Mouse (Mus musculus) hindbrain, postnatal 0 days (tissue): ENCODE measurements around the gene Sash1. TPM values are rescaled to one million over a fixed set of nuclear protein-coding genes. Genes with fewer than 3 reads are reported as not detected.

ENCODE experiments used
- ATAC-seq: fragments of 200-750 bp; cut with Nextera tagmentation; 2 replicates; pipeline ENCODE4 v1.8.0; 2017; ENCODE audit warnings: mild to moderate bottlenecking, moderate TSS enrichment, moderate library complexity
- DNase-seq: peaks from one replicate; pipeline ENCODE4 v3.0.0-alpha.2; 2015; ENCODE audit warnings: low spot score
- H3K27ac ChIP-seq: fragments of 300-500 bp; sonication (generic); 2 replicates; pipeline ENCODE4 v1.5.1; 2014; ENCODE audit warnings: mild to moderate bottlenecking
- H3K27me3 ChIP-seq: fragments of 300-500 bp; sonication (generic); 2 replicates; pipeline ENCODE4 v1.6.1; 2014; ENCODE audit warnings: low read length, mixed read lengths; ENCODE audit not compliant: insufficient read depth
- H3K36me3 ChIP-seq: fragments of 300-500 bp; sonication (generic); 2 replicates; pipeline ENCODE4 v1.6.1; 2014; ENCODE audit warnings: low read length, mixed read lengths; ENCODE audit not compliant: insufficient read depth
- H3K4me1 ChIP-seq: fragments of 300-500 bp; sonication (generic); 2 replicates; pipeline ENCODE4 v1.6.1; 2014; ENCODE audit warnings: antibody characterized with exemption, low read length, mixed read lengths; ENCODE audit not compliant: insufficient read depth
- H3K4me2 ChIP-seq: fragments of 300-500 bp; sonication (generic); 2 replicates; pipeline ENCODE4 v1.6.1; 2014; ENCODE audit warnings: low read depth, mild to moderate bottlenecking, low read length, moderate library complexity, mixed read lengths
- H3K4me3 ChIP-seq: fragments of 300-500 bp; sonication (generic); 2 replicates; pipeline ENCODE4 v1.5.1; 2014; ENCODE audit warnings: low read length
- H3K9ac ChIP-seq: fragments of 300-500 bp; sonication (generic); replicated peaks from 2 replicates; pipeline ENCODE4 v1.6.1; 2014; ENCODE audit warnings: mild to moderate bottlenecking, low read length, moderate library complexity, mixed read lengths
- H3K9me3 ChIP-seq: fragments of 300-500 bp; sonication (generic); 2 replicates; pipeline ENCODE4 v1.6.1; 2016; ENCODE audit warnings: low read length, mixed read lengths
- CTCF ChIP-seq: IDR thresholded peaks from 2 replicates; pipeline ENCODE4 v1.5.1; 2016; ENCODE audit warnings: antibody characterized with exemption, control low read depth, low read depth
- WGBS: fragments of 180-500 bp; shearing (Covaris S2); extraction: QIAGEN DNeasy Blood & Tissue Kit; methylation state at CpG from one replicate; pipeline ENCODE4 v1.1.7; 2014; 5-methylcytosine and 5-hydroxymethylcytosine counted together
- polyA plus RNA-seq: library from polyadenylated mRNA; unstranded; fragments of >200 nt; fragmentation: Nextera tagmentation; extraction: Ambion mirVana; gene quantifications from 2 replicates; pipeline ENCODE4 v1.2.1, GENCODE M21; 2015
- total RNA-seq: library from RNA; depleted of rRNA; stranded (reverse); fragments of >200 nt; gene quantifications from 2 replicates; pipeline ENCODE4 v1.2.3, GENCODE M21; 2014

Gene Sash1
- total and polyA plus RNA-seq, 2 experiments from 2014 or later = 7.4 to 50.8 TPM

DNA sequence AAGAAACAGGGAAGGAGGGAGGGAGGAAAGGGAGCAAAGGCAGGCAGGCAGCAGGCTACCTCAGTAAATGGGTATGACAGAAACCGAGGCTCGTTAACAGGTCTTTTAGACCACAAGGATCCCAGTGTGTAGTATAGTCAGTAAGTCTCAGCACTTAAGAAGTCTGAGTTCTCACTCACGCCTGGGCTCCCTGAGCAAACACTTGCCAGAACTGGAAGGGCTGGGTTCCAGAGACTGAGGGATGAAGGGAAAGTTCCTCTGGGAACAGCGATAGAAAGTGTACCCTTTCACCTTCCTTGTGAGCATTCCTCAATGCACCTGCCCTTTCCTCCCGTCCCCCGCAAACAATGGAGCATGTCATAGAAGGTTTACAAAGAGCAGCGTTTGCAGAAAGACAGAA is 16.5 kb upstream of the Sash1 start:
- no peaks in the 10 kb centered on the region for H3K4me1 ChIP-seq
- DNase-seq (no peak), ATAC-seq (no peak)
- H3K27me3 ChIP-seq = no peaks in the 10 kb centered on the region
- no peaks in the 10 kb centered on the region for H3K36me3 ChIP-seq
- no peak for TF ChIP-seq CTCF
- 85% methylated on average over 7 of the region's 7 CpGs for WGBS
- no peak overlapping the region for H3K4me2 ChIP-seq
- no peak overlapping the region for H3K4me3 ChIP-seq
- H3K27ac ChIP-seq = no peak overlapping the region
- no peaks in the 10 kb centered on the region for H3K9me3 ChIP-seq
- no peak overlapping the region for H3K9ac ChIP-seq

DNA sequence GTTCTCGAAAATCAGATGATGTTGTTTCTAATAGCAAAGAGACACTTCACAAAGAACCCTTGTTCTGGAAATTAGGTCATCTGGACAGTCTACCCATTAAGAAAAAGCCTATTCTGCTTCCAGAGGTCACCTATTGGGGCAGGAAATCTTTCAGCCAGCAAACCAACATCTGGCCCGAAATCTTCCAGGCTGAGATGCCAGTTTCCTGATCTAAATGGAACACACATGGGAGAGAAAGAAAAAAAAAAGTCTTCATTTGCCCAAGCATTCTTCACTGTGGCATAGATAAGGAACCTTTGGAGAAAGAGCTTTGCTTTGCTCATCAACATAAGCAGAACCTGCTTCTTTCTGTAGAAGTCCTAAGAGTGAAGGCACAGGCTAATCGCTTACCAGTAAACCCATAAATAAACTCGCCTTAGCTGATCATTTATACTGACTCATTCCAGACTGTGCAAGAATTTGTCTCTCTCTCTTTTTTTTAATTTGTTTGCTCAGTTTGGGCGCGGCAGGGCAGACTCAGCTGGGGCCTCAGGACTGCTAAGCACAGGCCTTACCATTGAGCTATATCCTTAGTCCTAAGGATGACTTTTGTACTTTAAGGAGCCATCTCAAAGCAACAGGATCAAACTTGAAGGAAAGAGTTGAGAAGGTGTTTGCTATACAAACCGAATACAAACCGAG is 13.1 kb upstream of the Sash1 start:
- DNase-seq = peak; percentile 19
- no peak for TF ChIP-seq CTCF

DNA sequence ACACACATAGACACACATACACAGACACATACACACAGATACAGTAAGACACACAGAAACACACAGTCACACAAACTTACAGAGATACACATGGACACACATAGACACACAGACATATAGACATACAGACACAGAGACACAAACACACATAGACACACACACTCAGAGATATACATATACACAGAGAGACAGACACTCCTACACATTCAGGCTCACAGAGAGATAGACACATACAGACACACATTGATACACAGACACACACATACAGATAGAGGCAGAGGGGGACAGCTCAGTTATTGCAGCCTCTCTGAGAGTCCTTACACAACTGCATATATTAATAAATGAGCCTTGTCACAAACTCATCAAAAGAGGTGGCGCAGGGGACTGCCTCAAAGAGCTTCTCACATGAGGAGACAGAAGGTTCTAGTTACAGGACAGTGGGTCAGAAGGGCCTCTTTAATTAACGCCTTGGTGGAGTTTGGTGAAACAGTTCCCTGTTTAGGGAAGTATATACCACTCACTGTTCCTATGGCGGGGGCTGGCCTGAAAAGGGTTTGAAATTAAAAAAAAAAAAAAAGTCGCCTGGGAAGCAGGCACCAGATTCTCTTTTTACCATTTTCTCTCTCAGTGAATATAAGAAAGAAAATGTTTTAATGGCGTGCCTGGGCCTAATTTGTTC is 12.4 kb upstream of the Sash1 start:
- H3K36me3 ChIP-seq = no peaks in the 10 kb centered on the region
- no peak overlapping the region for H3K9ac ChIP-seq
- no peak overlapping the region for H3K27ac ChIP-seq
- no peaks in the 10 kb centered on the region for H3K4me1 ChIP-seq
- peak; percentile 62; the same call in 1 of the 2 replicates for ATAC-seq
- H3K9me3 ChIP-seq = no peaks in the 10 kb centered on the region
- no peak overlapping the region for H3K4me3 ChIP-seq
- WGBS = 61% methylated on average over 5 of the region's 5 CpGs
- no peak for DNase-seq
- no peak overlapping the region for H3K4me2 ChIP-seq
- no peak for TF ChIP-seq CTCF
- H3K27me3 ChIP-seq = no peaks in the 10 kb centered on the region

More for the DNA sequence above, 13.1 kb upstream of the Sash1 start:
- Histone ChIP-seq H3K9me3 (no peaks in the 10 kb centered on the region), H3K36me3 (no peaks in the 10 kb centered on the region), H3K4me2 (no peak overlapping the region), H3K27me3 (no peaks in the 10 kb centered on the region), H3K4me3 (no peak overlapping the region), H3K9ac (no peak overlapping the region), H3K27ac (0 out of 2 replicates have a peak overlapping the region, but pooled peaks have one; percentile 20), H3K4me1 (no peaks in the 10 kb centered on the region)
- 82% methylated on average over 8 of the region's 8 CpGs for WGBS
- ATAC-seq = no peak

DNA sequence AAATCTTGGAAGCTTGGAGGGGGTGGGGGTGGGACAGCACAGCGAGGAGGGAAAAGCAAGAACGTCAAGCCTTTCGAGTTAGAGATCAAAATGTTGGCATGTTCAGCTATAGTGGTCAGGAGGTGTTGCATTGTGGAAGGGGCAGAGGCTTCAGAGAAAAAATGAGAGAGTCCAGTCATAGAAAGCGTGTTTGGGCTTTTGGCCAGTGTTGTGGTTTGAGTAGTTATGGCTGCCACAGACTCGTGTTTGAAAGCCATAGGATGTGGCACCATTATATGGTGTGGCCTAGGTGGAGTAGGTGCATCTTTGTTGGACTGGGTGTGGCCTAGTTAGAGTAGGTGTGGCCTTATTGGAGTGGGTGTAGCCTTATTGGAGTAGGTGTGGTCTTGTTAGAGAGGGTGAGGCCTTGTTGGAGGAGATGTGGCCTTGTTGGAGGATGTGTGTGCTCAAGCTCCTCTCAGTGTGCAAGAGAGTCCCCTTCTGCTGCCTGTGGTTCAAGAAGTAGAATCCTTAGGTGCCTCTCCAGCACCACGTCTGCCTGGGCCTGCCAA is 9.2 kb upstream of the Sash1 start:
- no peak for ATAC-seq
- no peak overlapping the region for H3K4me3 ChIP-seq
- TF ChIP-seq CTCF = no peak
- no peak for DNase-seq
- H3K27me3 ChIP-seq = no peaks in the 10 kb centered on the region
- H3K9ac ChIP-seq = no peak overlapping the region
- 90% methylated on average over 6 of the region's 6 CpGs for WGBS
- H3K9me3 ChIP-seq = no peaks in the 10 kb centered on the region
- H3K27ac ChIP-seq = no peak overlapping the region
- no peaks in the 10 kb centered on the region for H3K36me3 ChIP-seq
- H3K4me2 ChIP-seq = no peak overlapping the region
- no peaks in the 10 kb centered on the region for H3K4me1 ChIP-seq

DNA sequence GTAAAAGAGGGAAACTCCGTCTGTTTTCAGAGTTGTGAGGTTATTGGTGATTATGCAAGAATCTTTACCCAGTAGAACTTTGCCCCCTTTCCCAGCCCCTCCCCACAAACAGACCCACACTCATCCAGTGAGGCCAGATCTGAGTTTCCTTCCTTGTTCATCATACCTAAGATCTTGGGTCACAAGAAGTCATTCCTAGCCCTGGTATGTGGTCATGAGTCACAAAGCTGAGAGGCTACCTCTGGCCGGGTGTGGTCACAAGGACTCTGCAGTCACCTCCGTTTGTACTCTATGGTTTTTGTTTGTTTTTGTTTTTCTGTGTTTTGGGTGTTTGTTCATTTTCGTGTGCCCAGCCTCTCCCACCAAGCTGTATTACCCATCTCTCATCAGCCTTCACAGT is 4.6 kb upstream of the Sash1 start:
- H3K27ac ChIP-seq = no peak overlapping the region
- 87% methylated on average over 4 of the region's 4 CpGs for WGBS
- H3K4me1 ChIP-seq = no peaks in the 10 kb centered on the region
- no peaks in the 10 kb centered on the region for H3K9me3 ChIP-seq
- no peak overlapping the region for H3K4me3 ChIP-seq
- no peak for ATAC-seq
- no peaks in the 10 kb centered on the region for H3K36me3 ChIP-seq
- no peak for DNase-seq
- H3K27me3 ChIP-seq = no peaks in the 10 kb centered on the region
- no peak overlapping the region for H3K4me2 ChIP-seq
- TF ChIP-seq CTCF = no peak
- H3K9ac ChIP-seq = no peak overlapping the region

DNA sequence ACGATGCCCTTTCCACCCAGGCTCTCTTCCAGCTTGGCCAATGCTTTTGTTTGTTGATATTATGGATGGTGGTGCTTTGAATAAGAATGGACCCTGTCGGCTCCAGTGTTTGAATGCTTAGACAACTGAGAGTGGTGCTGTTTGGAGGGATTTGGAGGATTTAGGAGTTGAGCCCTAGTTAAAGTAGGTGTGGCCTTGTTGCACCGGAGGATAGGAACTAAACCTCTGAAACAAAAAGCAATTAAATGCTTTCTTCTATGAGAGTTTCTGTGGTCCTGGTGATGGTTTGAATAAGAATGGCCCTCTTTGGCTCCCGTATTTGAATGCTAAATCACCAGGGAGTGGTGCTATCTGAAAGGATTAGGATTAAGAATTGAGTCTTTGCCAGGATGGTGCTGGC is 3.5 kb upstream of the Sash1 start:
- H3K36me3 ChIP-seq = no peaks in the 10 kb centered on the region
- no peaks in the 10 kb centered on the region for H3K9me3 ChIP-seq
- DNase-seq (no peak), ATAC-seq (no peak)
- no peak overlapping the region for H3K27ac ChIP-seq
- H3K4me1 ChIP-seq = no peaks in the 10 kb centered on the region
- no peak overlapping the region for H3K9ac ChIP-seq
- H3K27me3 ChIP-seq = no peaks in the 10 kb centered on the region
- TF ChIP-seq CTCF = no peak
- H3K4me3 ChIP-seq = no peak overlapping the region
- no peak overlapping the region for H3K4me2 ChIP-seq
- WGBS = 24% methylated on average over 4 of the region's 4 CpGs

DNA sequence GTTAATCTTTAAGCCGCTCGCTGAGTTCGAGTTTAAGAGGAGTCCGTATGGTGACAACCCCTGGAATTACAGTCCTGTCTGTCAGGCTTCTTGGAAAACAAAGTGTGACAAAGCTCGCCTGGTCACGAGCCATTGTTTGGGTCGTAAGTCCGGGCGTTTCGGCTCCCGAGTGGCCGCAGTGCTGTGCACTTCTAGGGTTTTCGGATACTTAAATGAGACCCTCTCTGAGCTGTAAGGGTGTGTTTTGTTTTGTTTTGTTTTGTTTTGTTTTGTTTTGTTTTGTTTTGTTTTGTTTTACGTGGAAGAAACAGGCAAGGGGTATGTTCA is 621 bp upstream of the Sash1 start:
- H3K27ac ChIP-seq = peak overlapping the region; percentile 85
- no peaks in the 10 kb centered on the region for H3K27me3 ChIP-seq
- H3K4me3 ChIP-seq = peak overlapping the region; percentile 73
- H3K4me2 ChIP-seq = peak overlapping the region; percentile 79
- H3K36me3 ChIP-seq = no peaks in the 10 kb centered on the region
- H3K9ac ChIP-seq = peak overlapping the region; percentile 64; the same call in 1 of the 2 replicates
- ATAC-seq (no peak; the same call in 1 of the 2 replicates), DNase-seq (no peak)
- no peaks in the 10 kb centered on the region for H3K4me1 ChIP-seq
- H3K9me3 ChIP-seq = no peaks in the 10 kb centered on the region
- WGBS = under 1% methylated on average over 14 of the region's 14 CpGs
- no peak; the same call in 1 of the 2 replicates for TF ChIP-seq CTCF
